Mouse (Mus musculus) liver, adult 2 months (tissue): ENCODE data around the gene Gm29133.

Experiments
- CTCF ChIP-seq: fragments of 200-500 bp; IDR thresholded peaks from 2 replicates; pipeline ENCODE4 v1.5.1; 2011; ENCODE audit warnings: low read depth, low read length, control low read depth
- POLR2A ChIP-seq: fragments of 200-500 bp; IDR thresholded peaks from 2 replicates; pipeline ENCODE4 v1.6.1; 2011; ENCODE audit warnings: low read length, control low read depth; ENCODE audit not compliant: insufficient read depth; ENCODE audit errors: extremely low read depth

DNA sequence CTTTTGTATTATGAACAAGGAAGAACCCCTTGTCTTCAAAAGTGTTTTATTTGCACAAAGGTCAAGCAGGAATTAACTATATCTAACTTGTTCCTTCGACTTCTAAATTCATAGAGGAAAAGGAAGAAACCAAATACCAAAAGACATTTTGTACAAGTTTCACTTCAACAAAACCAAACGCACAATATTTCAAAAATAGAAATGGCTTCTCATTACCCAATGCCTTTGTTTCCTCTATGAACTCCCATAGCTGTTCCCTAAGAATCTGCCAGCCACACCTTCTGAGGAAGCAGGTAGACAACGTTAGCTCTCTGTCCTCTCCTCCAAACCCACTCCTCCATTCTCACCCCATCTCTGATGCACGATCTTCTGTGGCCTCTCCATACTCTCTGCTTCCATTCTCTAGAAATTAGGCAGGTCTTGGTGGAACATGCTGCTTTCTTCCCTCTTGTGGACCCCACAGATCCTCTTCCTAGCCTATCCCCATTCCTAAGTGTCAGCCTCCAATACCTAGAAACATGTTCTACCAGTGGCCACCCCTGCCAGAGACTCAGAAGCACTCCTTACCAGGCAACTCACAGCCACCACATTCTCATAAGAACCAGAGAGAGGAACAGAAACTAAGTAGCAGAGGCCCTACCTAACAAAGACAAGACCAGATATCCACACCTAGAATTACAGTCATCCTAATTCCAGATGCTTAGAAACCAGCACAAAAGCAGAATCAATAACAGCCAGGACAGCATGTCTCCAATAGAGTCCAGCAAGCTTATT, 4.1 kb upstream of the Gm29133 start:
- no peak for TF ChIP-seq CTCF
- no peak for TF ChIP-seq POLR2A
